Mouse (Mus musculus) right cerebral cortex, postnatal 36 days (tissue): Measurements from ENCODE around the gene Ncbp1.

Source experiments
- DNase-seq, 2 experiments: peaks; one replicate each; pipeline ENCODE4 v3.0.0; 2022; ENCODE audit warnings: low spot score in 2 of 2, mixed read lengths in 1 of 2

Gene Ncbp1

DNA sequence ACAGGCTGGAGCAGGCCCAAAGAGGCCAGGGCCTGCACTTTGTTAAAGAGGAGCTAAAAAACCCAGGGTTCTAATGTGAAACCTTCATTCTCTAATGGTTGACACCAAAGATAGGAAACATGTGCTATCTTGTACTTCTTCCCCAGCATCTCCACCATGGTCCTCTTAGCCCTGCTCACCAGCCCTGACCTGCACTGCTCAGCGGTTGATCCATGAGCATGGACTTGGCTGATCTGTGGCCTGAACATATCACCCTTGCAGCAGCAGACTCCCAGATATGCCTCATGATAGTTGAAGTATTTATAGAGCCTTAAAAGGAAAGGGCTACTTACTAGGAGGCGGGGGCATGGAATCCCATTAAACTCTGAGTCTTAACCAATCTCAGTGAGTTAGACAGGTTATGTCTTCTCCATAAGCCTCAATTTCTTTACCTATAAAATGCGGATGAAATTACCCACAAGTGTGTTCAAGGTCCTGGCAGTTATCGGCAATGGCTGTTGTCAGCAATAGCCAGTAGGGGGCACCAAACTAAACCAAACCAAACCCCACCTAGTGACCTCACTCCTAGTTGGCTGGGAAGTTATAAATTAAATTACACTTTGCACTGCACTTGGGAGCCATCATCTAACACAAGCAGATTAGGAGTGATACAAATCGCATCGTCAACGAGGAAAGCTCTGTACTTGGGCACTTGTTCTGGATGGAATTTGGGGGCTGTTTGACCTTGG lies 63.6 kb downstream of the Ncbp1 start:
- DNase-seq, result peak in 1 of 2 experiments; percentile 36

DNA sequence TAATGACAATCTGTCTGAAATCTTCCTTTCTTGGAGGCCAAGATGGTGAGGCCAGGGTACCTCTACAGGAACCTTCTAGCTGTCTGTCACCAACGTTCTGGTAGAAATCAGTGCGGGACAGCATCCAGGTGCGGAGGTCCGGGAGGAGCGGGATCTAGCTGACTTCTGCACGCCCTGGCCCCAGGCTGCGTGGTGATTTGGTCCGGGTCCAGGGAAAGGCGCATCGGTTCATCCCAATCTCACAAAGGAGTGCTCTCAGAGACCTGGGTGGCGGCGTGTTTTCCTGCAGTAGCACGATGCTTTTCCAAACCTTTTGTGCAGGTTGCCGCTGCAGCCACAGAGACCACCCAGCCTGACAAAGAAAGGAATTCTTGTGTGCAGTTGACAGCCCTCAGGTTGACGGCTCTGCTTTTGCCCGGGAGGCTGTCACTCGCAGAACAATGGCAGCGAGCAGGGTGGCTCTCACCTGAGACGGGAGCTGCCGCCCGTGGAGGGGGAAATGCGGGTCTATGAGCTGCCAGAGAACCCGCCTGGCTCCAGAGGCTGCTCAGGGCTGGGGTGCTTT lies 64.2 kb downstream of the Ncbp1 start:
- DNase-seq, result no peak

DNA sequence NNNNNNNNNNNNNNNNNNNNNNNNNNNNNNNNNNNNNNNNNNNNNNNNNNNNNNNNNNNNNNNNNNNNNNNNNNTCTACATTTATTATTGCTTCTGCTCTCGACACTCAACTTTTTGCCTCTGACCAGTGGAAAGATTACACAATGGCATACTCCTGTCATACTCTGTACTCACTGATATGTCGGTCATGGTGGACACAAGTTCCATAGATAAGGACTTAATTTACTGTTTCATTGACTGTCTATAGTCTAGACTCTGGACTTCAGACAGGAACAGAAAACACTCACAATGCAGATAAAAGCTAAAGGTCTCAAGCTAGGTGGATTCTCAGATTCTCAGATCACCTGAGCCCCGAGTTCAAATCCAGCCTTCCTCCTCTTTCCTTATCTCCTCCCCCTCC lies 82.7 kb downstream of the Ncbp1 start:
- no peak for DNase-seq
